Mouse (Mus musculus): ENCODE data around the gene Dgkg. TPM values are rescaled to one million over a fixed set of nuclear protein-coding genes. Genes with fewer than 3 reads are reported as not detected.

Gene Dgkg
- polyA plus RNA-seq, 1 experiment, result 1.5 TPM

DNA sequence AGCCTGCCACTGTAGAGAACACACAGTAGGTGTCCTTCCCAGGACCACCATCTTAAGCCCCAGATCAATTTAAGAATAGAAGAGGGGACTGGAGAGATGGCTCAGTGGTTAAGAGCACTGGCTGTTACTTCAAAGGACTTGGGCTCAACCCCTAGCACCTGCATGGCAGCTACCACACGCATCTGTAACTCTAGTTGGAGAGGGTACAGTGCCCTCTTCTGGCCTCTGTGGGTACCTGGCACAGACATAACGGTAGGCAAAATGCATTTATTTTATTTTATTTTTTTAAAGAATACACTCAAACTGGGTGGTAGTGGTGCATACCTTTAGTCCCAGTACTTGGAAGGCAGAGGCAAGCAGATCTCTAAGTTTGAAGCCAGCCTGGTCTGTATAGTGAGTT, 102.0 kb downstream of the Dgkg start:
- Histone ChIP-seq H3K27me3 (ENCODE audit: control insufficient read depth, insufficient read depth, low read length, poor library complexity, severe bottlenecking) (no peaks in the 10 kb centered on the region), H3K36me3 (ENCODE audit: control insufficient read depth, insufficient read depth, low read length, poor library complexity, severe bottlenecking) (no peaks in the 10 kb centered on the region), H3K27ac (ENCODE audit: insufficient read depth, low read length) (no peak overlapping the region), H3K9me3 (replicated peaks; ENCODE audit: control insufficient read depth, insufficient read depth, low read length, poor library complexity, severe bottlenecking) (no peaks in the 10 kb centered on the region), H3K4me3 (ENCODE audit: low read depth, low read length) (no peak overlapping the region), H3K9ac (ENCODE audit: low read depth, poor library complexity, severe bottlenecking) (no peak overlapping the region), H3K4me1 (ENCODE audit: control insufficient read depth, insufficient read depth, low read length) (no peaks in the 10 kb centered on the region)
- TF ChIP-seq CTCF (IDR thresholded peaks at IDR 0.05; ENCODE audit: low read depth, low read length) (peak; percentile 64), POLR2A (IDR thresholded peaks at IDR 0.05; ENCODE audit: insufficient read depth, low read length) (no peak), EP300 (IDR thresholded peaks at IDR 0.05; ENCODE audit: insufficient read depth, low read depth, low read length) (no peak)

GRCm38 (mm10) chr16:22552351-22552750, 104.7 kb downstream of the Dgkg start:
- no peaks in the 10 kb centered on the region for H3K36me3 ChIP-seq (ENCODE audit: control insufficient read depth, insufficient read depth, low read length, poor library complexity, severe bottlenecking)
- H3K9me3 ChIP-seq (replicated peaks; ENCODE audit: control insufficient read depth, insufficient read depth, low read length, poor library complexity, severe bottlenecking), result no peaks in the 10 kb centered on the region
- no peak overlapping the region for H3K4me3 ChIP-seq (ENCODE audit: low read depth, low read length)
- H3K27me3 ChIP-seq (ENCODE audit: control insufficient read depth, insufficient read depth, low read length, poor library complexity, severe bottlenecking), result no peaks in the 10 kb centered on the region
- TF ChIP-seq POLR2A (IDR thresholded peaks at IDR 0.05; ENCODE audit: insufficient read depth, low read length) (no peak), CTCF (IDR thresholded peaks at IDR 0.05; ENCODE audit: low read depth, low read length) (no peak), EP300 (IDR thresholded peaks at IDR 0.05; ENCODE audit: insufficient read depth, low read depth, low read length) (no peak)
- H3K9ac ChIP-seq (ENCODE audit: low read depth, poor library complexity, severe bottlenecking), result no peak overlapping the region
- no peak overlapping the region for H3K27ac ChIP-seq (ENCODE audit: insufficient read depth, low read length)
- H3K4me1 ChIP-seq (ENCODE audit: control insufficient read depth, insufficient read depth, low read length), result peaks cover 7% of the 10 kb centered on the region

DNA sequence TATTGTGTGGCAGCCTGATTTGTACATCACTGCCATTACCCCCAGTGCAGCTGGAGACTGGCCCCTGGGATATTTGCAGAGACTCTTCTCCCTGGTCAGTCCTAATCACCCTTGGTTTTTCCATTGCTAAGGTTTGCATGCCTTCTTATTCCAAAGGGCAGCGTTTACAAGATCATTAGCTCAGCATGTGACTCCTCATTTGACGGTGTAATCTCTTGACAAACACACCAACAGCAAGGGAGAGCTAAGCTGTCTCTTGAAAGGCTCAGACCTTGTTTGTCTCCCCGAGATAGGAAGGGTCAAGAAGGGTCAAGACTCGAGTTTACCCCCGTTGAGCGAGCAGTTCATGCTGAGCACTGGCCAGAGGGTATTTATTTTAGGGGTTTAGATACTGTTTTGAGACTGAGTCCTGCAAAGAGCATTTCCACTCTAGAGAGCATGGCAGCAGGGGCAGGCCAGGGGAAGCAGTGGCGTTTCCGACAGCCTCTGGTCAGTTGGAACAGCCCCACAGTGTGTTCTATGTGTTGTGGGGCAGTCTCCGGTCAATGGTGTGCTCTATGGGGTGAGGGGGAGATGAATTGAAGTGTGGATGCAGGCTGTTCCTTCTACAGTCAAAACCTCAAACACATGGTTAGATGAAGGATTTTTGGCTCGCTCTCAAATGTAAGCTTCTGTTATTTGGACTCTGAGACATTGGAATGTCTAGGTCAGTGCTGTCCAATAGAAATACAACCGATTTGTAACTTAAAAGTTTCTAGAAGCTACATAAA, 105.6 kb downstream of the Dgkg start:
- Histone ChIP-seq H3K27me3 (ENCODE audit: control insufficient read depth, insufficient read depth, low read length, poor library complexity, severe bottlenecking) (no peaks in the 10 kb centered on the region), H3K27ac (ENCODE audit: insufficient read depth, low read length) (no peak overlapping the region), H3K4me3 (ENCODE audit: low read depth, low read length) (no peak overlapping the region), H3K36me3 (ENCODE audit: control insufficient read depth, insufficient read depth, low read length, poor library complexity, severe bottlenecking) (no peaks in the 10 kb centered on the region), H3K9ac (ENCODE audit: low read depth, poor library complexity, severe bottlenecking) (no peak overlapping the region), H3K9me3 (replicated peaks; ENCODE audit: control insufficient read depth, insufficient read depth, low read length, poor library complexity, severe bottlenecking) (no peaks in the 10 kb centered on the region), H3K4me1 (ENCODE audit: control insufficient read depth, insufficient read depth, low read length) (peaks cover 7% of the 10 kb centered on the region)
- TF ChIP-seq CTCF (IDR thresholded peaks at IDR 0.05; ENCODE audit: low read depth, low read length) (no peak), EP300 (IDR thresholded peaks at IDR 0.05; ENCODE audit: insufficient read depth, low read depth, low read length) (no peak), POLR2A (IDR thresholded peaks at IDR 0.05; ENCODE audit: insufficient read depth, low read length) (no peak)

GRCm38 (mm10) chr16:22549346-22549745, 107.7 kb downstream of the Dgkg start:
- H3K36me3 ChIP-seq (ENCODE audit: control insufficient read depth, insufficient read depth, low read length, poor library complexity, severe bottlenecking), result no peaks in the 10 kb centered on the region
- no peak overlapping the region for H3K4me3 ChIP-seq (ENCODE audit: low read depth, low read length)
- peaks cover 13% of the 10 kb centered on the region for H3K4me1 ChIP-seq (ENCODE audit: control insufficient read depth, insufficient read depth, low read length)
- H3K27me3 ChIP-seq (ENCODE audit: control insufficient read depth, insufficient read depth, low read length, poor library complexity, severe bottlenecking), result no peaks in the 10 kb centered on the region
- no peak overlapping the region for H3K27ac ChIP-seq (ENCODE audit: insufficient read depth, low read length)
- no peak overlapping the region for H3K9ac ChIP-seq (ENCODE audit: low read depth, poor library complexity, severe bottlenecking)
- H3K9me3 ChIP-seq (replicated peaks; ENCODE audit: control insufficient read depth, insufficient read depth, low read length, poor library complexity, severe bottlenecking), result no peaks in the 10 kb centered on the region
- TF ChIP-seq CTCF (IDR thresholded peaks at IDR 0.05; ENCODE audit: low read depth, low read length) (no peak), POLR2A (IDR thresholded peaks at IDR 0.05; ENCODE audit: insufficient read depth, low read length) (no peak), EP300 (IDR thresholded peaks at IDR 0.05; ENCODE audit: insufficient read depth, low read depth, low read length) (no peak)

- Histone ChIP-seq H3K36me3 (ENCODE audit: control insufficient read depth, insufficient read depth, low read length, poor library complexity, severe bottlenecking) (no peaks in the 10 kb centered on the region), H3K9ac (ENCODE audit: low read depth, poor library complexity, severe bottlenecking) (peak overlapping the region; percentile 87), H3K9me3 (replicated peaks; ENCODE audit: control insufficient read depth, insufficient read depth, low read length, poor library complexity, severe bottlenecking) (no peaks in the 10 kb centered on the region), H3K4me1 (ENCODE audit: control insufficient read depth, insufficient read depth, low read length) (peaks cover 13% of the 10 kb centered on the region), H3K27me3 (ENCODE audit: control insufficient read depth, insufficient read depth, low read length, poor library complexity, severe bottlenecking) (no peaks in the 10 kb centered on the region), H3K4me3 (ENCODE audit: low read depth, low read length) (peak overlapping the region; percentile 64), H3K27ac (ENCODE audit: insufficient read depth, low read length) (peak overlapping the region; percentile 51; the same call in 1 of the 2 replicates)
- TF ChIP-seq EP300 (IDR thresholded peaks at IDR 0.05; ENCODE audit: insufficient read depth, low read depth, low read length), result no peak
- peak; percentile 94 for TF ChIP-seq CTCF (IDR thresholded peaks at IDR 0.05; ENCODE audit: low read depth, low read length)
- no peak for TF ChIP-seq POLR2A (IDR thresholded peaks at IDR 0.05; ENCODE audit: insufficient read depth, low read length)
These were observed 108.6 kb downstream of the Dgkg start for GRCm38 (mm10) chr16:22548167-22549080.
